Mouse (Mus musculus) neural tube, embryonic 13.5 days (tissue): ENCODE measurements at regions not wholly inside any gene's neighbourhood (a gene's known extent, or its start where the extent isn't known, plus 50 kb on each side); places are given as distances from the start of the nearest gene placed in this dataset.

Experiments
- ATAC-seq: fragments of 200-750 bp; cut with Nextera tagmentation; 2 replicates; pipeline ENCODE4 v1.8.0; 2017; ENCODE audit warnings: low read depth, mild to moderate bottlenecking, moderate TSS enrichment, moderate library complexity
- H3K27ac ChIP-seq: fragments of 300-500 bp; sonication (generic); replicated peaks from 2 replicates; pipeline ENCODE4 v1.5.1; 2015; ENCODE audit warnings: moderate library complexity, mild to moderate bottlenecking, inconsistent platforms
- H3K27me3 ChIP-seq: fragments of 300-500 bp; sonication (generic); 2 replicates; pipeline ENCODE4 v1.6.1; 2015; ENCODE audit warnings: mild to moderate bottlenecking, inconsistent platforms
- H3K36me3 ChIP-seq: fragments of 300-500 bp; sonication (generic); 2 replicates; pipeline ENCODE4 v1.6.1; 2015; ENCODE audit warnings: mild to moderate bottlenecking, inconsistent platforms
- H3K4me1 ChIP-seq: fragments of 300-500 bp; sonication (generic); replicated peaks from 2 replicates; pipeline ENCODE4 v1.6.1; 2015; ENCODE audit warnings: inconsistent platforms
- H3K4me2 ChIP-seq: fragments of 300-500 bp; sonication (generic); 2 replicates; pipeline ENCODE4 v1.6.1; 2015; ENCODE audit warnings: inconsistent platforms, mild to moderate bottlenecking, moderate library complexity
- H3K4me3 ChIP-seq: fragments of 300-500 bp; sonication (generic); 2 replicates; pipeline ENCODE4 v1.5.1; 2015; ENCODE audit warnings: mild to moderate bottlenecking, inconsistent platforms
- H3K9ac ChIP-seq: fragments of 300-500 bp; sonication (generic); 2 replicates; pipeline ENCODE4 v1.6.1; 2015; ENCODE audit warnings: moderate library complexity, mild to moderate bottlenecking, inconsistent platforms
- H3K9me3 ChIP-seq: fragments of 300-500 bp; sonication (generic); 2 replicates; pipeline ENCODE4 v1.6.1; 2016; ENCODE audit warnings: inconsistent platforms
- WGBS: fragments of 180-500 bp; shearing (Covaris S2); methylation state at CpG from one replicate; pipeline ENCODE4 v1.1.7; 2015; 5-methylcytosine and 5-hydroxymethylcytosine counted together

DNA sequence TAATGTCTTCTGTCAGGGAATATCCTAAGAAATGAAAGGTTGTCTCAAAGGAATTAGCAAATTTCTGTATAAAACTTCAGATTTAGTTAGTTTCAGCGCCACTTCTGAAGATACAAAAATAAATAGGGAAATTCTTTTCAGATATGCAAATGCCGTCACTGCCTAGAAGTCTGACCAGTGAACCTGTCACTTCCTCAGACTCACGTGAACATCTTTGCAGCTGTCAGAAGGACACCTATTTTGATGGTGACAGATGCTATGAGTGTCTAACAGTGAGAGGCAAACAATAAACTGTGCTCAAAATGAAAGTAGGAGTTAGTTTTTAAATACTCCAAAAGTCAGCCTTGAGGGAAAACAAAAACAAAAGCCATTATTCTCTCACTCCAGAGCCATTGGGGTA lies 57.5 kb upstream of the Igf1r start:
- Histone ChIP-seq H3K27ac (no peak overlapping the region), H3K36me3 (no peaks in the 10 kb centered on the region), H3K4me2 (no peak overlapping the region), H3K4me3 (no peak overlapping the region), H3K9ac (no peak overlapping the region), H3K27me3 (no peaks in the 10 kb centered on the region), H3K9me3 (no peaks in the 10 kb centered on the region), H3K4me1 (no peaks in the 10 kb centered on the region)
- no peak for ATAC-seq
- 85% methylated on average over 3 of the region's 3 CpGs for WGBS

DNA sequence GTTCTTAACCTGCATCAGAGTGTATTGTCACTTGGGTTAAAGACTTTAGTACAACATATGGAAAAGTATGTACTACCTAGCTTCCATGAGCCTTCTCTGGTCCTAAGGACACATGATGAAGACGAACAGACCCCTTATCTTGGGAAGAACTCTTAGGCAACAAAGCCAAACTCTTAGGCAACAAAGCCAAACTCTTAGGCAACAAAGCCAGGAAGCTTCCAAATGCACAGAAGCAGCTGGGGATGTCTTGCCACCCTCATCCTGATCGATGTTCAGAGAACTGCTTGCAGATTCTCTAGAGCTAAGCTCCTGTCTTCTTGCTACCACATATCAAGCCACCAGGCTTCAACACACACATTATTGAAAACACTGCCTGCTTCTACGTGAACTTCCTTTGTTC lies 59.7 kb upstream of the Igf1r start:
- no peak overlapping the region for H3K9ac ChIP-seq
- no peaks in the 10 kb centered on the region for H3K36me3 ChIP-seq
- H3K27ac ChIP-seq: no peak overlapping the region
- no peaks in the 10 kb centered on the region for H3K4me1 ChIP-seq
- 63% methylated on average over 3 of the region's 3 CpGs for WGBS
- ATAC-seq: no peak
- H3K9me3 ChIP-seq: no peaks in the 10 kb centered on the region
- H3K27me3 ChIP-seq: no peaks in the 10 kb centered on the region
- no peak overlapping the region for H3K4me2 ChIP-seq
- H3K4me3 ChIP-seq: no peak overlapping the region

DNA sequence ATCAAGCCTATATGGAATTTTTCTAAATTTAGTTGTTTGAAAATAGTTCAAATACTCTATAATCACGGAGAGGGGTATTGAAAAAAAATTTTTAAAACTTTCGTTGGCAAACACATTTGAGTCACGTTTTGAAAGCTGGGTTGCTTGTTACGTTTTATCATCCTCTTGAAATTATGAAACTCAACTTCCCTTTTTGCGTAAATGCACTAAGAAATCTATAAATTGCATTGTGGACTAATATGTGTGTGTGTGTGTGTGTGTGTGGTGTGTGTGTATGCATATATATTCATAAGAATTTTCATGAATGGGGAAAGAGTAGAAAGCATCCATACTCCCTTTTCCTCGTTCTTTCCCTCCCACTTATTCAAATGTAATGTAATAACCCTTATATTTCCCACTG lies 69.6 kb upstream of the Igf1r start:
- no peak for ATAC-seq
- Histone ChIP-seq H3K27ac (no peak overlapping the region), H3K4me1 (no peaks in the 10 kb centered on the region), H3K9ac (no peak overlapping the region), H3K27me3 (no peaks in the 10 kb centered on the region), H3K9me3 (no peaks in the 10 kb centered on the region), H3K36me3 (no peaks in the 10 kb centered on the region), H3K4me2 (no peak overlapping the region), H3K4me3 (no peak overlapping the region)
- 86% methylated on average over 6 of the region's 6 CpGs for WGBS

DNA sequence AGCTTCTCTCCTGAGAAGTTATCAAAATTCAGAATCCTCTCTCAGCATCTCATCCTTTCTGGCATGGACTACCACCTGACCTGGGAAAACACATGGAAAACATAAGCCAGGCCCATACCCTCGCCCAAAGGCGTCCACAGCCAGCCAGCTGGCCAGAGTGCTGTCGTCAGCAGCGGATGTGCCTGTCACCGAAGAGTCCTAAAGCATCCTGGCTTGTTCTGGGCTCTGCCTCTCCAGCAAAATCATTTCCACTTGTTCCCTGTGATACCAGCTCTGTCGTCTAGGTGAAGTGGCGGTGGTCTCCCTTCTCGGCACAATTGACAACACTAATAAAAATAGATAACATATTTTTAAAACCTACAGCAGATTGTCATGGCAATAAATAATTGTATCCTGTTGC lies 70.0 kb upstream of the Igf1r start:
- no peaks in the 10 kb centered on the region for H3K27me3 ChIP-seq
- H3K9me3 ChIP-seq: no peaks in the 10 kb centered on the region
- no peaks in the 10 kb centered on the region for H3K36me3 ChIP-seq
- H3K4me2 ChIP-seq: no peak overlapping the region
- ATAC-seq: no peak
- no peak overlapping the region for H3K4me3 ChIP-seq
- 71% methylated on average over 8 of the region's 8 CpGs for WGBS
- H3K4me1 ChIP-seq: no peaks in the 10 kb centered on the region
- no peak overlapping the region for H3K27ac ChIP-seq
- no peak overlapping the region for H3K9ac ChIP-seq

DNA sequence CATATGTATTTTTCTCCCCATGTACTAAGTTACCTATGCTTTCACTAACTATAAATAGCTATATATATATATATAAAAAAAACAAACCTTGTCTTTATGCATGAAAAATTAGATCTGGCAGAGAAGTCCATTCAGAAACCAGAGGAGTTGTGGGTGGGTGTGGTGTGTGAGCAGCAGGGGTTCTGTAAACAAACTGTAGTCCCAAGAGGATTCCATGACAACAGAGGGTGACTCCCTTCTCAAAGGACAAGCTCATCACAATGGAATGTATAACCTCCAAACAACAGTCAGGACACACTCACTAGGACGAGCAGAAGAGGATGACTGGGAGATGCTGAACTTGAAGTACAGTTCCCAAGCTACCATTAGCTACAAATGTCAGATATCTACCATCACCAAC lies 74.4 kb upstream of the Igf1r start:
- Histone ChIP-seq H3K9ac (no peak overlapping the region), H3K4me2 (no peak overlapping the region), H3K27me3 (no peaks in the 10 kb centered on the region), H3K4me1 (no peaks in the 10 kb centered on the region), H3K27ac (no peak overlapping the region), H3K4me3 (no peak overlapping the region), H3K9me3 (no peaks in the 10 kb centered on the region), H3K36me3 (no peaks in the 10 kb centered on the region)
- 50% methylated on average over 1 of the region's 1 CpGs for WGBS
- ATAC-seq: no peak

DNA sequence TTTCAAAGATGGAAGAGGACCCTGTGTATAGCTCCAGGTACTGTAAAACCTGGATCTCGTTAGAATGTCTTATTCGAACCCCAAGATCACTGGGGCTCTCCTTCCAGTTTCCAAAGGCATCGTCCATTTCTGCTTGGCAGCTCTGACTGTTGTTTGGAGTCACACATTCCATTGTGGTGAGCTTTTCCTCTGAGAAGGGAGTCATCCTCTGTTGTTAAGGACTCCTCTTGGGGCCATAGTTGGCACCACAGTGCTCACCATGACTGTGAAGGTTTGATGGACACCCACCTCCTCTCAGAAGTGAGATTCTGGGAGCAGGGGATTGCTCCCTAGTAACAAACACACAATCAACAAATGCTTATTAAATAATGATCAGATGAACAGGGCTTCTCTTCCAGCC lies 75.0 kb upstream of the Igf1r start:
- no peaks in the 10 kb centered on the region for H3K27me3 ChIP-seq
- 92% methylated on average over 3 of the region's 3 CpGs for WGBS
- H3K4me2 ChIP-seq: no peak overlapping the region
- no peak for ATAC-seq
- H3K4me1 ChIP-seq: no peaks in the 10 kb centered on the region
- H3K36me3 ChIP-seq: no peaks in the 10 kb centered on the region
- no peak overlapping the region for H3K9ac ChIP-seq
- H3K9me3 ChIP-seq: no peaks in the 10 kb centered on the region
- no peak overlapping the region for H3K27ac ChIP-seq
- no peak overlapping the region for H3K4me3 ChIP-seq

DNA sequence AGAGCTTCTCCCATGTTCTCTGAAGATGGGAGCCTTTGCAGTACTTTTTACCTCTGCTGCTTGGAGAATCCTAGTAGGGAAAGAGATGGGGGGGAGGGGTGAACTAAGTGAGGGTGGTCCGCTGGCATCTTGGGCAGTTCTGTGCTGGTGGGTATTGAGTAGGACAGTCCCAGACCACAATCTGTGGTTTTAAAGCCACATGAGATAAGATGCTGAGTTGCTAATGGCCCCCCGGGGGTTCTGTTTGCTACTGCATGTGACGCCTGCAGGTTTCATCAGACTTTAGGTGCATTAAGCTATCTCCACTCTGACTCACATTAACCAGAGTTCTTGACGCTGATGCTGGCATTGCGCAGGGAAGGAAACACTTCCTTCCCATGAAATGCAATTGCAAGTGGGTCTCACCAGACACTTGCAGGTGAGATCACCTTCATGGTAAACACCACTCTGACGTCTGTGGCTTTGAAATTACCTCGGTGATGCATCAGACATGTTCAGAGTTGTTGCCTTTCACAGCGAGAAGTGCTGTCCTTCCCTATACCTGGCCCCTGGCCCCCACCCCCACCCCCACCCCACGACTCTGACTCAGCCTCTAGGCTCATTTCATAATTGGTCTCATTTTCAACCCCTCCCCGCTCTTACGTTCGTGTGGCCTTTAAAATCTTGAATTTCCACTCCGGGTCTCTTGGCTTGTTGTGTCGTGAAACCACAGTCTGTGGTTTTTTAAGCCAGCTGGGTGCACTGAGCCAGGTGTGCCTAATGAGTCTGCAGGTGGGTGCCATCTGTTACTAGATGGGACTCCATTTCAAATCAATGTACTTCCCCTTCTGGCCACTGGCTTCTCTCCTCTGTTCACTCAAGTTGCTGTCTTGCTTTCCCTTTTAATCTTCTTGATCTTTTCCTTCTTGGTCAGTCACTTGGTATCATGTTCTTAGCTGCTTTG lies 94.8 kb upstream of the Synm start:
- no peak for ATAC-seq
- Histone ChIP-seq H3K27ac (no peak overlapping the region), H3K4me2 (no peak overlapping the region), H3K27me3 (no peaks in the 10 kb centered on the region), H3K9ac (no peak overlapping the region), H3K9me3 (no peaks in the 10 kb centered on the region), H3K36me3 (no peaks in the 10 kb centered on the region), H3K4me1 (peaks cover 5% of the 10 kb centered on the region; the same call in 1 of the 2 replicates), H3K4me3 (no peak overlapping the region)
- WGBS: 74% methylated on average over 14 of the region's 14 CpGs

DNA sequence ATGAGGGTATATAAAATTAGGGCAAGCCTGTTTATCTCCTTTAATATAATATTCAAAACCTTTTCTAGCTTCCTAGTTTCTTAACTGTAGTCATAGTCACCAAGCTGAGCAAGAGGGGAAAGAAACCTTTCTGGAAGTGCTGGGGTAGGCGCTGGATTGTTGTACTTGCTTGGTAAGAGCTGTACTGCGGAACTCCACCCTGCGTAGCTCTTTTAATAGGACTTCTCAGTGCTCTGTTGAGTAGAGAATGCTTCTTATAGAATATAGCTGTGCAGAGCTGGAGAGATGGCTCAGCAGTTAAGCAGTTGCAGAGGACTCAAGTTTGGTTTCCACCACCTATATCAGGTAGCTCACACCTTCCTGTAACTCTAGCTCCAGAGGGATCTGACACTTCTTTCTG lies 93.3 kb upstream of the Synm start:
- Histone ChIP-seq H3K36me3 (no peaks in the 10 kb centered on the region), H3K4me1 (peaks cover 15% of the 10 kb centered on the region; the same call in 1 of the 2 replicates), H3K4me3 (no peak overlapping the region), H3K9ac (no peak overlapping the region), H3K27me3 (no peaks in the 10 kb centered on the region), H3K9me3 (no peaks in the 10 kb centered on the region), H3K4me2 (no peak overlapping the region), H3K27ac (no peak overlapping the region)
- WGBS: 96% methylated on average over 3 of the region's 3 CpGs
- ATAC-seq: no peak

DNA sequence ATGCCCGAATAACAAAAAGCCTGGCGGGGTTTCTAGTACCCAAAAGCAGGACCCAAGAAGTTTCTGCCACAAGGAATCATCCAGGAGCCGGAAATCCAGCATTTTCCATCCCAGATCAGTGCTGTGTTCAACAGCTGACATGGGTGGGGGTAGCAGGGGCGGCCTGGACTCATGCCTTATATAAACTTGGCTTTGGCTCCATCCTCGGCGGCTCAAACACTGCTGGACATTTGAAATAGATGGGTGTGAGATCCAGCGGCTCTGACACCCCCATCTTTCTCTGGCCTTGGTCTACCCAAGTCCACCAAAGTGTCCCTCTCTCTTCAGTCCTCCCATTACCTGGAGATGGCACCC lies 89.9 kb upstream of the Synm start:
- ATAC-seq: peak; percentile 48
- 5% methylated on average over 7 of the region's 7 CpGs for WGBS
- 0 out of 2 replicates have a peak overlapping the region, but pooled peaks have one; percentile 13 for H3K27ac ChIP-seq

DNA sequence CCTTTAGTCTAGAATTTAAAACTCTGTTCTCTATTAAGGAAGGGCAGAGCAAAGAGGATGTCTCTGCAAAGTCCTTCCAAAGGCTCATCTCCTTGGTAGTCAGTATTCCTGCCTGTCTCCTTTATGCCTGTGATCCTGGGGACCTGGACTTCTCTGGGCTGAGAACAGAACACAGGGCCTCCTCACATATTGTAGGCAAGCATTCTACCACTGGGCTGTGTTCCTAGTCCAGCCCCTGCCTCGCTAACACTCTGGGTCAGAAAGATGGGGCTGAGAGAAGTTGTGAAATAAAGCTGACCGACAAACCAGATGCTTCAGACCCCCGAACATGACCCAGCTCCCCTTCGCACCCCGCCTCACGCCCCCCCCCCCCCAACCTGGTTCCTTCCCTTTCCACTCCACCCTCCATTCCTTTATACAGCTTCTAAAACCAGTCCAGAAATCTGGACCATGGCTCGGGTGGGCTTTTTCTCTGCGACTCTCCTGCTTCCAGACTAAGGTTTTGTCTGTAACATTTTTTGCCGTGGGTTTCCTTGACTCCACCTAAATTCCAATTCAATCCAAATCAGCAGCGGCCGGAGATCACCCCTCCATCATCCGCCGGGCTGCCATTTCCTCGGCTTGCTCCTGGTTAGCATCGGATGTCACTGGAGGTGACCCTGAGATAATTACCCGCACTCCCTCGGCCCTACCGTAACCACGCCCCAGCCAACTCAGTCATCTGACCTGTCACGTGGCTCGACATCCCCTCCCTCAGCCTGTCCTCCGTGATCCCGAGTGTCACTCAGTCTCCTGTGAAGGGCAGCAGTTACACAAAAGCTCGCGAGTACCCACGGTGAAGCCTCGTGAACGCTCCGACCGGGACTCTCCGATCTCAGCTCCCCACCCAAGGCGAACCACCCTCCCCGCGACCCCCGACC lies 89.3 kb upstream of the Synm start:
- Histone ChIP-seq H3K36me3 (no peaks in the 10 kb centered on the region), H3K27ac (0 out of 2 replicates have a peak overlapping the region, but pooled peaks have one; percentile 13), H3K9me3 (no peaks in the 10 kb centered on the region), H3K27me3 (no peaks in the 10 kb centered on the region), H3K4me1 (peaks cover 20% of the 10 kb centered on the region; the same call in 1 of the 2 replicates), H3K4me2 (peak overlapping the region; percentile 71), H3K4me3 (peak overlapping the region; percentile 50), H3K9ac (peak overlapping the region; percentile 74)
- WGBS: 2% methylated on average over 35 of the region's 35 CpGs
- ATAC-seq: peak; percentile 93

More for the DNA sequence above, 89.9 kb upstream of the Synm start:
- Histone ChIP-seq H3K4me3 (peak overlapping the region; percentile 50), H3K4me2 (peak overlapping the region; percentile 71), H3K9me3 (no peaks in the 10 kb centered on the region), H3K27me3 (no peaks in the 10 kb centered on the region), H3K36me3 (no peaks in the 10 kb centered on the region), H3K9ac (peak overlapping the region; percentile 74), H3K4me1 (peaks cover 20% of the 10 kb centered on the region; the same call in 1 of the 2 replicates)

DNA sequence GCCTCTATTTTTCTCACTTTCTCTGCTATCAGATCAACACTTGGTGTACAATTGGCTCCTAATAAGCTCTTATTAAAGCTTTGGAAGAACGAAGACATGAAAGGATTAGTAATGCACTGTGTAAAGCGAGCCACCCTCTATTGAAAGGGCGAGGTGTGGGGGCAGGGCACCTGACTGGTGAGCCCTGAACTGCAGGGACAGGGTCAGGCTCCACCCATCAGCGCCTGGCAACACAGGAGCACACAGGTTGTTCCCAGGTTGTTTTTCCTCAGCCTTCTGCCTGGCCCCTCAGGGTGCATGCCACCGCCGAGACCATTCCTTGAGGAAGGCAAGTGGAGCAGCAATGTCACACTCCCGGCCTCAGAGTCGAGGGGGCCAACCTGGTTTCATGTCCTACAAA lies 87.3 kb upstream of the Synm start:
- Histone ChIP-seq H3K27me3 (no peaks in the 10 kb centered on the region), H3K4me1 (peaks cover 20% of the 10 kb centered on the region; the same call in 1 of the 2 replicates), H3K9me3 (no peaks in the 10 kb centered on the region), H3K4me2 (no peak overlapping the region), H3K27ac (no peak overlapping the region), H3K9ac (no peak overlapping the region), H3K36me3 (no peaks in the 10 kb centered on the region), H3K4me3 (no peak overlapping the region)
- no peak for ATAC-seq
- 9% methylated on average over 8 of the region's 8 CpGs for WGBS

DNA sequence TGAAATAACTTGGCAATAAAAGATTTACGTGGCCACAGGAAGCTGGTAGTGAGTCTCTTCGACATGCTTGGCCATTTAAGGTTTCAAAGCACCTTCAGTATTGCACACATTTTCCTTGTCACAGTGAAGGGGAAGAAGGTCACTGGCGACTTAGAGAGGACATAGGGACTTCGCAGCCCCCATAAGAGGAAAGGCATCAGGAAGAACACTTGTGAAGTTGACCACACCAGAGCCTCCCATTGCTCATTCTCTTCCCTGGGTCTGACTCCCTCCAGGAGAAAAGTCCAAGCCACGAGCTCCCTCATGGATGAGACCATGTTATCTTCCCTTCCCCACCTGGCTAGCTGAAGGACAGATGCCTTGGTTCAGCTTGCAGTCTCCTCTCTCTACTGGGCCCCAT lies 77.4 kb upstream of the Synm start:
- Histone ChIP-seq H3K27me3 (no peaks in the 10 kb centered on the region), H3K4me1 (no peaks in the 10 kb centered on the region), H3K4me2 (no peak overlapping the region), H3K4me3 (no peak overlapping the region), H3K9me3 (peaks cover 14% of the 10 kb centered on the region; the same call in 1 of the 2 replicates), H3K9ac (no peak overlapping the region), H3K27ac (no peak overlapping the region), H3K36me3 (no peaks in the 10 kb centered on the region)
- 82% methylated on average over 5 of the region's 5 CpGs for WGBS
- no peak for ATAC-seq
